Mouse (Mus musculus) brain, embryonic 14.5 days (tissue): ENCODE measurements around the gene Fignl1.

Source experiments
- CTCF ChIP-seq: fragments of 200-500 bp; IDR thresholded peaks from 2 replicates; pipeline ENCODE4 v1.5.1; 2012; ENCODE audit warnings: inconsistent platforms, mild to moderate bottlenecking, moderate library complexity, borderline replicate concordance; ENCODE audit not compliant: insufficient read depth, insufficient read length; ENCODE audit errors: extremely low read depth
- POLR2A ChIP-seq: fragments of 200-500 bp; IDR thresholded peaks from 2 replicates; pipeline ENCODE4 v1.6.1; 2012; ENCODE audit warnings: mild to moderate bottlenecking, inconsistent platforms, borderline replicate concordance; ENCODE audit not compliant: poor library complexity, insufficient read depth, insufficient read length, severe bottlenecking; ENCODE audit errors: extremely low read depth

DNA sequence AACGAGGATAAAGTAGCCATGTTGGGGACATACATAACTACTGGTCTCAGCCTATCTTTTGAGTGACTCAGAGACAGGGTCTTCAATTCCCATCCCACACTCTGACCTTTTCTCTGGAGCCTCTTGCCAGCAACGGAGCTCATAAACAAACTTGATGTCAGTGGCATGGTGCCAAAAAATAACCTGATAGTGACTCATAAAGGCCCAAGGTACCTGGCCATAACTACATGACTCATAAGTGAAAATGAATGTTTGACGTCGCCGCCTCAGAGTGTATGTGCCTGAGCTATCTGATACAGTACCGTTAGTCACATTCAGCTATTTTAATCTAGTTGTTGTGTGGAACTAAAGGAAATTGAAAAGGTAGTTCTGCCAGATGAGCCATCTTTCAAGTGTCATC lies 16.9 kb upstream of the Fignl1 start:
- TF ChIP-seq POLR2A (no peak), CTCF (no peak)
